Mouse (Mus musculus) bone marrow, adult 2 months (tissue): Measurements from ENCODE around the gene Lhcgr. TPM values are rescaled to one million over a fixed set of nuclear protein-coding genes. Genes with fewer than 3 reads are reported as not detected.
A peak's percentile ranks its signal among the peaks of the same experiment; 100 is the strongest.

ENCODE experiments used
- H3K27ac ChIP-seq: fragments of 200-500 bp; 2 replicates; pipeline ENCODE4 v1.5.1; 2012; ENCODE audit warnings: low read depth, mild to moderate bottlenecking, control low read depth, inconsistent platforms, low read length; ENCODE audit not compliant: control insufficient read depth, poor library complexity, insufficient read depth
- H3K4me1 ChIP-seq: fragments of 200-500 bp; 2 replicates; pipeline ENCODE4 v1.6.1; 2011; ENCODE audit warnings: low read length; ENCODE audit not compliant: control insufficient read depth, insufficient read depth
- H3K4me3 ChIP-seq: fragments of 200-500 bp; replicated peaks from 2 replicates; pipeline ENCODE3; 2011; ENCODE audit warnings: mild to moderate bottlenecking, low read depth, low read length, control low read depth; ENCODE audit not compliant: control insufficient read depth
- CTCF ChIP-seq: fragments of 200-500 bp; IDR thresholded peaks from 2 replicates; pipeline ENCODE4 v1.5.1; 2011; ENCODE audit warnings: low read length, control low read depth; ENCODE audit not compliant: control insufficient read depth, insufficient read depth
- POLR2A ChIP-seq: fragments of 200-500 bp; IDR thresholded peaks from 2 replicates; pipeline ENCODE4 v1.6.1; 2011; ENCODE audit warnings: low read depth, mild to moderate bottlenecking, control low read depth, low read length, borderline replicate concordance; ENCODE audit not compliant: control insufficient read depth
- WGBS: fragments of 180-500 bp; shearing (Covaris S2); methylation state at CpG from one replicate; pipeline ENCODE4 v1.1.7; 2018; 5-methylcytosine and 5-hydroxymethylcytosine counted together
- polyA plus RNA-seq: library from polyadenylated mRNA; stranded (reverse); fragments of >200 nt; gene quantifications from 2 replicates; pipeline ENCODE4 v1.2.4, GENCODE M21; 2011; ENCODE audit warnings: low replicate concordance; ENCODE audit not compliant: missing spikeins, insufficient read depth, insufficient read length

The Lhcgr gene
- polyA plus RNA-seq, 1 experiment: not detected

DNA sequence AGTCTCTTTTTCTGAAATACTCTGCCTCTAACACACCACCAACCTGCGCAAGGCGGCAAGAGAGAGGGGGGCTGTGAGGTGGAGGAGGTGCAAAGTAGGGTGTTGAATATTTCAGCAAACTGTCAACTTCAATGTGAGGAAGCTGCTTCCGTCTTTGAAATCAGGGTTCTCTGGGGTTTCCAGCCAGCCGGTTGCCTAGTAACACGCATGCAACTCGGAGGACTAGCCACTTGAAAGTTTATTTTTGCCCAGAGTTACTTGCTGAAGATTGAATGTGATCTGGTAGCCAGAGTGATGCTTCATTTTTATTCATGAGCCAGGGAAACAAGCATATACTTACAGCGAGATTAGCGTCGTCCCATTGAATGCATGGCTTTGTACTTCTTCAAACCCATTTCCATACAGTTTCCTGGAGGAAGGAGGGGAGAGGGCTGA lies 33.8 kb downstream of the Lhcgr start:
- TF ChIP-seq POLR2A: no peak
- no peak for TF ChIP-seq CTCF
- Histone ChIP-seq H3K4me3 (no peak overlapping the region), H3K27ac (no peak overlapping the region), H3K4me1 (no peaks in the 10 kb centered on the region; the same call in 1 of the 2 replicates)
- WGBS: 43% methylated on average over 9 of the region's 9 CpGs

DNA sequence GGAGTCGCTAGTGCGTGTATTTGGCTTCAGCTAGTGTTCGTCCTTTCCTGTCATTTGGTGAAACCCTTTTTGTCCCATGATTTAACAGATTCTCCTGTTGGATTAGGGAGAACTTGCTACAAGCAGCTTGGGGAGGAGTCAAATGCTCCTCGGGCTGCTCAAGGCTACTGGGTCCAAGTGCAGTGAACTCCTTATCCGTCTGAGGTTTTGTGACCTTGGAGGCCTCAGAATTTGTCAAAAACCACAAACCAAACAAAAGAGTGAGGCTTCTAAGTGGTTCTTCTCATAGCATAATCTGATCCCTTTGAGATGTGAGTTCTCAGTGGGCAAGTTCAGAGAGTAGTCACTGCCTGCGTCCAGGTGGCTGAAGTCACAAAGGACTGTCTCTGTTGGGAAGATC lies 36.0 kb downstream of the Lhcgr start:
- no peak overlapping the region for H3K4me3 ChIP-seq
- WGBS: 55% methylated on average over 6 of the region's 6 CpGs
- H3K27ac ChIP-seq: no peak overlapping the region
- no peaks in the 10 kb centered on the region; the same call in 1 of the 2 replicates for H3K4me1 ChIP-seq
- no peak for TF ChIP-seq CTCF
- TF ChIP-seq POLR2A: no peak

DNA sequence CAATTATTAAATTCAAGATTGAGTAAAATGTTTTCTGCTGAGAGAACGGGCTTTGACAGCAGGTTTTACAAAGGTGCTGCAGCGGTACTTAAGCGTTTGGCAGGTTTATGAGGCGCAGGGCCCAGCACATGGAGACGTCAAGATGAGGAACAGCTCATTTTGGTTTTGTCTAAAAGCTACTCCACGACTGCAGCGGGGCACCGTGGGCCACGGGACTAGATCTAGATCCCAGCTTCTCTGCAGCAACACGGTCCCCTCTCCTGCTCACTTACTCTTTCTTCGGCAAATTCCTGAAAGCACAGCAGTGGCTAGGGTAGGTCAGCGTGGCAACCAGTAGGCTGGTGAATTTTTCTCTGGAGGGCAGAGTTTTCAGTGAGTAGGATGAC lies 38.3 kb downstream of the Lhcgr start:
- Histone ChIP-seq H3K4me3 (no peak overlapping the region), H3K4me1 (no peaks in the 10 kb centered on the region; the same call in none of the 2 replicates), H3K27ac (no peak overlapping the region)
- 35% methylated on average over 12 of the region's 12 CpGs for WGBS
- TF ChIP-seq CTCF: no peak
- TF ChIP-seq POLR2A: no peak

DNA sequence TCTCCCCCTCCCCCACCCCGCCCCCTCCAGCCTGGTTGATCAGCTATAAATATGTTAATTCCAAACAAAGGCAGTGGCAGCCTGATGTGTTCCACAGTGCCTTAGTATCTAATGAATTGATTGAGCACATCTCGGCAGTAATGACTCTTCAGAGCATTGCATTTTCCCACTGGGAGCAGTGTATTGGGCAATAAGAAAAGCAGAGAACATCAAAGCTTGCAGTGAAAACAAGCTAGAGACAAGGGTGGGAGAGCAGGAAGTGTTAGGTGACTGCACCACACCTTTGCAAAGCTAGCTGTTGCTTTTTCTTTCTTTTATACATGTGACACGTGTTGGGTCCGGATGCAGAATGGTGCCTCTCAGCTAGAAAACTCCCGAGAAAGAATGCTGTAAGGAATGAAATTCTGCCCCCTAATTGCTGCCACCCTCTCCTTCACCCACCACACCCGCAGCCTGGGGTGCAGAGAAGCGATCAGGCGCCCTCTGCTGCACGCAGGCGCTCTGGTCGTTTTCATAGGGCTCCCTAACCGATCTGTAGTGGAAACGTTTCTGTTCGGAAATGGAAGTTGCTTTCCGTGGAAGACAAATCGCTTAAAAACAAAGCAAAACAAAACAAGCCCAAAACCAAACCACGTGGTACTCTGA lies 38.8 kb downstream of the Lhcgr start:
- H3K4me3 ChIP-seq: no peak overlapping the region
- H3K4me1 ChIP-seq: no peaks in the 10 kb centered on the region; the same call in none of the 2 replicates
- TF ChIP-seq POLR2A (no peak), CTCF (peak; percentile 44; the same call in 1 of the 2 replicates)
- WGBS: 7% methylated on average over 17 of the region's 17 CpGs
- no peak overlapping the region for H3K27ac ChIP-seq

DNA sequence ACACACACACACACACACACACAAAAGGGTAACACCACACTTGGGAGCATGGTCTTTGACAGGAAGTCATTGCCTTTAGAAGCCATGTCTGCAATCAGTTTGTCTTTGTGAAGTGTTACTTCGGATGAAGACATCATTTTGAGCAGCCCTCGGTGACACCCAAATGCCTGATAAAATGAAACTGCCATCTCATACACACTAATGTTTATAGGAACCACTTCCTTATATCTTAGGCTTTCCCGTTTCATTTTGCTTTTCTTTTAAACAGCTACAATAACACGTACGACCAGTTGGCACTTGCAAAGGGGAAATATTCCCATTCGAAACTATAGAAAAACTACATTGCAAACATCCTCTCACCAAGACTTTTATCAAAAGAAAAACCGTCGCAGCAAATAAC lies 42.1 kb downstream of the Lhcgr start:
- WGBS: 49% methylated on average over 8 of the region's 8 CpGs
- H3K4me3 ChIP-seq: no peak overlapping the region
- no peak overlapping the region for H3K27ac ChIP-seq
- no peak for TF ChIP-seq POLR2A
- no peak for TF ChIP-seq CTCF
- no peaks in the 10 kb centered on the region; the same call in none of the 2 replicates for H3K4me1 ChIP-seq

DNA sequence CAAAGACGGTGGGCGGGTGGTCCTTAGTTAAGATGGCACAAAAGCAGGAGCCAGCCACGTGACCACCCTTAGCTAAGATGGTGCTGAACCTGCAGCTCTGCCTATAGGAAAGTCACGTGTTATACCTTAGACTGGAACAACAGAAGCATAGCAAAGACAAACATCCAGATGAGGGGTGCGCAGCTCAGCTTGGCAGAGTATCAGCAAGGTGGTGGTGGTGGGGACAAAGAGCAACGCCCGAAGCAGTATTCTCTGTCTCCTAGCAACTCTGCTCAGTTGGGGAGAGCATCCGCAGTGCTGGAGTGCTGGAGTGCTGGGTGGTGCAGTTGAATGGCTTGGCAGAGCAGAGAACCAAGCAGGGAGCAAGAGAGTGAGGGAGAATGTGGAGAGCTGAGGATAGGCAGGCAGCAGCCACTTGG lies 85.5 kb downstream of the Lhcgr start:
- TF ChIP-seq POLR2A (no peak), CTCF (no peak)
- no peaks in the 10 kb centered on the region for H3K4me1 ChIP-seq
- no peak overlapping the region for H3K4me3 ChIP-seq
- no peak overlapping the region for H3K27ac ChIP-seq
- WGBS: 81% methylated on average over 8 of the region's 8 CpGs

DNA sequence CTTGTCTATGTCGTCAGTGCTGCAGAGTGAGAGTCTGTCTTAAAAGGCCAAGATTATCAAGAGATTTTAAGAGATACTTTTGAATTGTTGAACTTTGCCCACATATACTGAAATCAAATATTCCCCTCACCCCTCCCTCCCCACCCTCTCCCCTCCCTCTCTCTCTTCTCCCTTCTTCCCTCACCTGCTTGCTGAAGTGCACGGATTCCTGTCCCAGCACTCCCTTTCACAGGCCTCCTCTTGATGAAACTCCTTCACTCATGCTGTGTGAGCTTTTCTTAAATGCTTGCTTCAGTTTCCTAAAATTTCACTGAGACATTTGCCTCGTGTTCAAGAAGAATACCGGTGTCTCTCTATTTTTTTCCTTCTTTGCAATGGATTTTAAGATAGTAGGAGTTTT lies 88.7 kb downstream of the Lhcgr start:
- TF ChIP-seq CTCF (no peak), POLR2A (no peak)

DNA sequence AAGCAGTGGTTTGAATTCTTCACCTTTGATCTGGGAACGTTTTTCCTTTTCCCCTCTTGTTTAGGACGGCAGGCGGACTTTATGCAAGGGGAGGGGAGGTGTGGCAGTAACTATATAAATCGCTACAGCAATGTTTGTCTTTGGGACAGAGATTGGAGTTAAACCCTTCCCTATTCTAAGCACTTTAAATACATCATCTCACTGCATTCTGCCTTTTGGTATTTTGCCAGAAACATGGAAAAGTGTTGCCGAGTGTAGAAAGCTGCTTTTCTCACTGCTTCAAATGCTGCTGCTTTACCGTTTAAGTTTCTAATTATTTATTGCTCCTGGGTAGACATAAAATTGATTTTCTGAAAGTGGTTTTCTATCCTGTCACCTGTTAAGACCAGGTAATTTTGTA lies 89.4 kb downstream of the Lhcgr start:
- Histone ChIP-seq H3K4me1 (no peaks in the 10 kb centered on the region), H3K27ac (no peak overlapping the region), H3K4me3 (no peak overlapping the region)
- WGBS: 56% methylated on average over 6 of the region's 6 CpGs
- TF ChIP-seq CTCF: no peak
- TF ChIP-seq POLR2A: no peak

More for the DNA sequence above, 88.7 kb downstream of the Lhcgr start:
- Histone ChIP-seq H3K27ac (no peak overlapping the region), H3K4me1 (no peaks in the 10 kb centered on the region), H3K4me3 (no peak overlapping the region)
- 55% methylated on average over 4 of the region's 4 CpGs for WGBS

DNA sequence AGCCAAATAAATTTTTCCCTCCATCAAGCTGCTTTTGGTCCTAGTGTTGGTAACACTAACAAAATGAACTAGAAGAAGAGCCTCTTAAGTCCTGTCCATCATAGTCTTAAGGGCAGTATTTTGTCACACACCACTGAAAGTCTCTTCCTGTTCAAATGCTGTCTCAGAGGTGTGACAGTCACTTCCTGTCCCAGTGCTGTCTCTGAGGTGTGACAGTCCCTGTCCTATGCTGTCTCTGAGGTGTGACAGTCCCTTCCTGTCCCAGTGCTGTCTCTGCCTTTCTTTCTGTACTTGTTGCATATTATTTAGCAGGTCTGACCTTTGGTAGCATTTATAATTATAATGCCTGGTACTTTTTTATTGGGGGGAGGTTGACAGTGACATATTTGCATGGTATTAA lies 90.9 kb downstream of the Lhcgr start:
- Histone ChIP-seq H3K4me3 (no peak overlapping the region), H3K4me1 (no peaks in the 10 kb centered on the region), H3K27ac (no peak overlapping the region)
- no peak for TF ChIP-seq CTCF
- no peak for TF ChIP-seq POLR2A
